In the genomic region with DNA sequence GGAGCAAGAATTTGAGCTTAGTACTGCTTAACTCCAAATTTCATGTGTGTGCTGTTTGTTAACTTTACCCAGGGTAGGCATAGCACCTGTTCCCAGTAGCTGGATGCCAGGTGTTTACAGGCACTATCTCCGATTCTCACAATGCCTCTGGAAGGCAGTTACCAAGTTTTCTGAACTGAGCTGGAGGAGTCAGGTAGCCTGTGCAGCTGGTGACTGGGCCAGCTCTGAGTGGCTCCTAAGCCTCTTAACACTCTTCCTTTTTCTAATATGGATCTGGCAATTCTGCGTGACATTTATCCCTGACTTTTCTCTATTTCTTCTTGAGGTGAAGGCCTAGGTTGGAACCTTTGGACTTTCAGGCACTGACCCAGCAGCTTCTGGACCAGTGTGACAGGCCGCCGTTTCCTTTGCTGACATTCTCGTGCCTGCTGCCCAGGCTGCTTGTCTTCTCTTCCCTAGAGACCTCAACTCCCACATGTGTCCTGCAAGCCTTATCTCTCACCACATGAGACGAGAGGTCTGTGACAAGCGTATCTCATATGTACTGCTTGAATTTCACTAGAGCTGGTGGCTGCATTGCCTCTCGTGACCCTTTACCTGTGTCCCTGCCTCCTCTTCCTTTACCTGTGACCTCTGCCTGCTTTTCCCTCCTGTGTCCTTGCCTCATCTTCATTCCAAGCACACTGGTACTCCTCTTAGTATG, we compare ENCODE assay signal across 18 mouse cellular contexts. TPM values are rescaled to one million over a fixed set of nuclear protein-coding genes. Genes with fewer than 3 reads are reported as not detected.
DNase-seq lines count a peak whose midpoint lies in the region; ATAC-seq and TF ChIP-seq lines count a peak whose summit lies in the region.
"Had no signal": no experiment of that assay in that cellular context is flagged by ENCODE, and none has a peak within 500 bp of the region (broad histone marks: within the 10 kb centered on the region; RNA-seq: fewer than 3 reads in every experiment).

No protein-coding gene starts in this region.

- H3K4me1 ChIP-seq in heart, postnatal 0 days (ENCODE audit: control insufficient read depth, insufficient read depth): peaks cover 11% of the 10 kb centered on the region; the same call in 1 of the 2 replicates
- peaks cover 14% of the 10 kb centered on the region for H3K4me1 ChIP-seq in G1E (ENCODE audit: insufficient read depth, low read depth, low read length)
- peaks cover 17% of the 10 kb centered on the region for H3K4me1 ChIP-seq in liver, embryonic 15.5 days (replicated peaks)
- H3K4me1 ChIP-seq: embryonic facial prominence, embryonic 13.5 days; hindbrain, embryonic 12.5 days; midbrain, embryonic 15.5 days had no signal

- intact Hi-C loops in heart, postnatal 25 days (cut with DNase I): loop anchor here (5.0 kb wide), 1 partner anchor 37 kb away; no protein-coding TSS in a partner anchor
- intact Hi-C loops in left cerebral cortex, postnatal 4 days (cut with DNase I): no loop called here

- 47% methylated on average over 8 of the region's 8 CpGs for WGBS in heart, postnatal 0 days
- WGBS in liver, embryonic 15.5 days (ENCODE audit: insufficient replicate concordance): 37% methylated on average over 8 of the region's 8 CpGs

- peaks cover 38% of the 10 kb centered on the region for H3K36me3 ChIP-seq in heart, postnatal 0 days (replicated peaks; ENCODE audit: control insufficient read depth, insufficient read depth, low read length)
- peaks cover 3% of the 10 kb centered on the region for H3K36me3 ChIP-seq in G1E (replicated peaks)
- no peaks in the 10 kb centered on the region for H3K36me3 ChIP-seq in liver, embryonic 15.5 days (replicated peaks)
- H3K36me3 ChIP-seq: midbrain, embryonic 15.5 days had no signal

- no peaks in the 10 kb centered on the region for H3K9me3 ChIP-seq in heart, postnatal 0 days (replicated peaks; ENCODE audit: control insufficient read depth, low read length)
- no peaks in the 10 kb centered on the region for H3K9me3 ChIP-seq in G1E (replicated peaks)
- no peaks in the 10 kb centered on the region for H3K9me3 ChIP-seq in liver, embryonic 15.5 days (replicated peaks)
- H3K9me3 ChIP-seq: embryonic facial prominence, embryonic 13.5 days; hindbrain, embryonic 12.5 days; midbrain, embryonic 15.5 days; neural tube, embryonic 15.5 days had no signal

- 0 out of 2 replicates have a peak, but pooled peaks have one; percentile 15 for ATAC-seq in heart, postnatal 0 days (ENCODE audit: insufficient read depth, low read depth)
- peak; percentile 61 for ATAC-seq in G1E (ENCODE audit: extremely low read depth, insufficient number of reproducible peaks, low FRiP score, poor library complexity, severe bottlenecking)
- ATAC-seq in liver, embryonic 15.5 days (ENCODE audit: insufficient read depth): peak; percentile 69
- ATAC-seq: forebrain, postnatal 0 days; lung, postnatal 0 days; midbrain, embryonic 15.5 days had no signal

- no peak for TF ChIP-seq EP300 in heart, postnatal 0 days (IDR thresholded peaks at IDR 0.05; ENCODE audit: low read depth)

- no peak overlapping the region for H3K4me3 ChIP-seq in heart, postnatal 0 days (ENCODE audit: low read depth, low read length)
- no peak overlapping the region; the same call in 1 of the 2 replicates for H3K4me3 ChIP-seq in G1E (ENCODE audit: low read depth, low read length)
- H3K4me3 ChIP-seq in liver, embryonic 15.5 days (replicated peaks): no peak overlapping the region
- H3K4me3 ChIP-seq: embryonic facial prominence, embryonic 13.5 days; gastrocnemius, adult 2 months; hindbrain, embryonic 12.5 days; midbrain, embryonic 15.5 days; neural tube, embryonic 15.5 days had no signal

- no peak for TF ChIP-seq CTCF in heart, postnatal 0 days (IDR thresholded peaks at IDR 0.05; ENCODE audit: low read depth)
- no peak for TF ChIP-seq CTCF in G1E (IDR thresholded peaks at IDR 0.05; ENCODE audit: low read depth, low read length)

- no peak overlapping the region for H3K9ac ChIP-seq in heart, postnatal 0 days (replicated peaks; ENCODE audit: low read depth, low read length)
- H3K9ac ChIP-seq in liver, embryonic 15.5 days: no peak overlapping the region
- H3K9ac ChIP-seq: embryonic facial prominence, embryonic 13.5 days; forebrain, postnatal 0 days; hindbrain, embryonic 12.5 days; midbrain, embryonic 15.5 days; neural tube, embryonic 15.5 days had no signal

- no peak for DNase-seq in heart, postnatal 0 days (ENCODE audit: low spot score)
- no peak for DNase-seq in heart, postnatal 25 days (ENCODE audit: low spot score)
- peak; percentile 11 for DNase-seq in G1E (ENCODE audit: low spot score)
- peak; percentile 37 for DNase-seq in c-Kit-positive CD71-positive TER-119-positive erythroid progenitor cells, embryonic 14.5 days (ENCODE audit: low spot score)
- no peak for DNase-seq in left cerebral cortex, postnatal 4 days
- DNase-seq in right cerebral cortex, postnatal 36 days (ENCODE audit: low spot score in 2 of 2): no peak
- DNase-seq: cerebellum, adult 9-11 months; forebrain, postnatal 0 days; gastrocnemius, adult 2 months; kidney, adult 8-10 months; spleen, adult 18-20 months had no signal

- H3K27ac ChIP-seq in heart, postnatal 0 days (ENCODE audit: low read depth): no peak overlapping the region
- H3K27ac ChIP-seq in liver, embryonic 15.5 days (replicated peaks): no peak overlapping the region
- H3K27ac ChIP-seq: embryonic facial prominence, embryonic 13.5 days; gastrocnemius, adult 2 months; hindbrain, embryonic 12.5 days; midbrain, embryonic 15.5 days; neural tube, embryonic 15.5 days had no signal

- H3K27me3 ChIP-seq in heart, postnatal 0 days (ENCODE audit: control insufficient read depth, insufficient read depth, low read length): no peaks in the 10 kb centered on the region
- no peaks in the 10 kb centered on the region for H3K27me3 ChIP-seq in G1E (ENCODE audit: insufficient read depth, low read length)
- H3K27me3 ChIP-seq in liver, embryonic 15.5 days: no peaks in the 10 kb centered on the region
- H3K27me3 ChIP-seq: CH12.LX; embryonic facial prominence, embryonic 13.5 days; hindbrain, embryonic 12.5 days; midbrain, embryonic 15.5 days; neural tube, embryonic 15.5 days had no signal

- no peak overlapping the region for H3K4me2 ChIP-seq in heart, postnatal 0 days (ENCODE audit: low read depth, low read length)
- no peak overlapping the region for H3K4me2 ChIP-seq in liver, embryonic 15.5 days
- H3K4me2 ChIP-seq: embryonic facial prominence, embryonic 13.5 days; hindbrain, embryonic 12.5 days; midbrain, embryonic 15.5 days; neural tube, embryonic 15.5 days had no signal

RNA-seq across cellular contexts. Expression of a gene that starts 40.4 kb away (rescaled TPM):
- total RNA-seq in heart, postnatal 0 days (2014; rRNA removed; ENCODE audit: low replicate concordance): 14.3 and 17.8 TPM in 2 replicates
- 2.6 and 3.0 TPM in 2 replicates for polyA plus RNA-seq in heart, postnatal 0 days (2015; fragmentation: Nextera tagmentation; extraction: Ambion mirVana)
- 10 to 100 TPM; 29.2 to 35.0 TPM for total RNA-seq in heart, postnatal 25 days (2021)
- total RNA-seq in G1E (2014; fragmentation: Nextera tagmentation) (111 and 126 TPM in 2 replicates), G1E (2017) (29.1 and 29.6 TPM in 2 replicates)
- polyA plus RNA-seq in G1E (2012): 21.7 and 24.9 TPM in 2 replicates
- 2.2 and 2.4 TPM in 2 replicates for polyA plus RNA-seq in liver, embryonic 15.5 days (2015; fragmentation: Nextera tagmentation; extraction: Ambion mirVana)
- 10 to 100 TPM; 69.7 to 70.9 TPM for total RNA-seq in left cerebral cortex, postnatal 4 days (2021)

Comparison
In these comparisons a context has a peak if more than half of its experiments do, and no peak if none do; other contexts are left out.
1. ATAC-seq: peak in every context shown above with its lines; median percentile 69 in liver, embryonic 15.5 days; 61 in G1E; 15 in heart, postnatal 0 days.
2. DNase-seq: peak in G1E (single experiment) and c-Kit-positive CD71-positive TER-119-positive erythroid progenitor cells, embryonic 14.5 days (single experiment); none in heart, postnatal 0 days (single experiment), heart, postnatal 25 days (single experiment), left cerebral cortex, postnatal 4 days (single experiment) and right cerebral cortex, postnatal 36 days (0 of 2).